Mouse (Mus musculus) B cell, adult (primary cell): ENCODE measurements around the gene Asnsd1. TPM values are rescaled to one million over a fixed set of nuclear protein-coding genes. Genes with fewer than 3 reads are reported as not detected.

ENCODE experiments used
- total RNA-seq: library from RNA; stranded (reverse); gene quantifications from 4 replicates; pipeline ENCODE4 v1.2.4, GENCODE M21; 2023; ENCODE audit not compliant: inconsistent age

The Asnsd1 gene
- 51.6 to 60.3 TPM (median 58.8 TPM) in 4 replicates for total RNA-seq

GRCm38 (mm10) chr1:53352327-53353261 lies at the start of gene Asnsd1, which contains the start of the genes Asdurf and Gm28551:
Gene Asnsd1, minus strand, starts transcription at chr1:53352752.
Gene Asdurf, minus strand, starts transcription at chr1:53352619.
Gene Gm28551, minus strand, starts transcription at chr1:53352667.

DNA sequence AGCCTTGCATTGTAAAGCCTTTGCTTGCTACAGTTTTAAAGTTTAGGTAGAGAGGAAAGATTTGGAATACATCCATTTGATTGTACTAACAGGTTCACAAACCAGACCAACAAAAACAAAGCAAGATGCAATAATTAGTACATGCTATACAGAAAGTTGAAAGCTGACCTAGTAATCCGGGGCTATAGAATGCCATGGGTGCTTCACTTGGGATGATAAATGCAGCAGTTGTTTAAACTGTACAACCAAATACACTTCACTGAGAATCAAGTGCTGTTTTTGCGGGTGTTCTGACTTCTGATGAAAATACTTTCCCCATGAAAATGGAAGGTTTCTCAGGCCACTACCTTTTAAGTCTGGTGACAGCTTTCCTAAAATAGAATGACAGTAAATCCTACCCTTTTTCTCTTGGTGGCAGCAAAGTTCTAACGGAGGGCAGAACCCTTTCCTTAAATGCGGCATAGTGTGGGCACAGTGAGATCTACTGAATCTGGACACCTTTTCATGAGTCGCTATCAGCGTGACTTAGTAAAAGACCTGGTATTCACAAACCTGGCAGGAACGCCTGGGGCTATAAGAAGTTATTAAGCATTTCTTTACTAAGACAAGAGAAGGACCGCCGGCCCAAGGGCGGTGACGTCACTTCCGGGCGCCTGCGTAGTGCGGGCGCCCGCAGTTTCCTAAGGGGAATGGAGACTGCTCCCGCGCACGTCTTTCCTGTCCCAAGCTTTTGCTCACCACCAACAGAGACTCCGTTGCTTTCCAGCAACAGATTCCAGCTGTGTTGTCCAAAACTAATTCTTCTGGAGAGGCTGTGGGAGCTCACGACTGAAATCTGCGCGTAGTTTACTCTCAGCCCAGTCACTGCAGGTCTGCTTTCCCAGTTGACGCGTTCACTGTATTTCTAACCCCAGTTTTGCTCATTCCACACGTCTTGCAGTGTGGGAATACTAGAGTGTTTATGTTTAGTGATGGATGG lies 39.3 kb downstream of the Asnsd1 start, which contains the start of gene Osgepl1:
Osgepl1 (plus strand) TSS at position 636 of the 979 bp plus-strand sequence.

GRCm38 (mm10) chr1:53296581-53297383 lies 55.8 kb downstream of the Asnsd1 start, which contains the start of the genes Pms1, Ormdl1 and Gm28778:
Gene Pms1, minus strand, starts transcription at chr1:53297018.
Gene Ormdl1, plus strand, starts transcription at chr1:53297095.
Gene Gm28778, plus strand, starts transcription at chr1:53297111.

Other genes starting within 250 kb of the Asnsd1 start
- gene 1700019A02Rik, start 165.1 kb downstream of the Asnsd1 start, total RNA-seq = not detected in 4 replicates
- 14.2 to 18.9 TPM (median 14.6 TPM) in 4 replicates for gene Pms1, start 55.7 kb downstream of the Asnsd1 start, total RNA-seq
- gene Ormdl1, start 55.7 kb downstream of the Asnsd1 start, total RNA-seq = 15.8 to 17.8 TPM (median 16.7 TPM) in 4 replicates
- gene Gm28778, start 55.6 kb downstream of the Asnsd1 start, total RNA-seq = 2.0 to 3.1 TPM (median 2.7 TPM) in 3 of 4 replicates, not detected in the other
- 9.7 to 15.0 TPM (median 12.1 TPM) in 4 replicates for gene Osgepl1, start 39.1 kb downstream of the Asnsd1 start, total RNA-seq
- gene Asdurf, start 133 bp downstream of the Asnsd1 start, total RNA-seq = not detected in 4 replicates
- gene Gm28551, start 85 bp downstream of the Asnsd1 start, total RNA-seq = not detected in 4 replicates